Mouse (Mus musculus) liver, adult 2 months (tissue): ENCODE measurements around the gene Vgf. TPM values are rescaled to one million over a fixed set of nuclear protein-coding genes. Genes with fewer than 3 reads are reported as not detected.

ENCODE experiments used
- DNase-seq: peaks from one replicate; pipeline ENCODE4 v3.0.0-alpha.2; 2011; ENCODE audit warnings: low read depth, low spot score; ENCODE audit errors: extremely low read depth
- H3K27ac ChIP-seq: fragments of 200-500 bp; replicated peaks from 2 replicates; pipeline ENCODE4 v1.5.1; 2012; ENCODE audit warnings: low read depth, mild to moderate bottlenecking, control low read depth, inconsistent platforms, low read length; ENCODE audit not compliant: insufficient read depth
- H3K27me3 ChIP-seq: fragments of 200-500 bp; 2 replicates; pipeline ENCODE4 v1.6.1; 2012; ENCODE audit warnings: mild to moderate bottlenecking, moderate library complexity, low read length, inconsistent platforms; ENCODE audit not compliant: control insufficient read depth, insufficient read depth
- H3K36me3 ChIP-seq: fragments of 200-500 bp; 2 replicates; pipeline ENCODE4 v1.6.1; 2012; ENCODE audit warnings: low read length, inconsistent platforms; ENCODE audit not compliant: control insufficient read depth, insufficient read depth
- H3K4me1 ChIP-seq: fragments of 200-500 bp; 2 replicates; pipeline ENCODE4 v1.6.1; 2011; ENCODE audit warnings: low read length; ENCODE audit not compliant: control insufficient read depth, insufficient read depth
- H3K4me3 ChIP-seq: fragments of 200-500 bp; 2 replicates; pipeline ENCODE4 v1.5.1; 2011; ENCODE audit warnings: low read depth, mild to moderate bottlenecking, control low read depth, low read length, moderate library complexity; ENCODE audit not compliant: insufficient read depth
- H3K79me2 ChIP-seq: fragments of 200-500 bp; 2 replicates; pipeline ENCODE4 v1.6.1; 2012; ENCODE audit warnings: inconsistent platforms, mild to moderate bottlenecking, low read length, moderate library complexity; ENCODE audit not compliant: control insufficient read depth, insufficient read depth
- H3K9ac ChIP-seq: fragments of 200-500 bp; 2 replicates; pipeline ENCODE4 v1.6.1; 2012; ENCODE audit warnings: low read depth, mild to moderate bottlenecking, control low read depth, inconsistent platforms, low read length
- CTCF ChIP-seq: fragments of 200-500 bp; IDR thresholded peaks from 2 replicates; pipeline ENCODE4 v1.5.1; 2011; ENCODE audit warnings: low read depth, low read length, control low read depth
- POLR2A ChIP-seq: fragments of 200-500 bp; IDR thresholded peaks from 2 replicates; pipeline ENCODE4 v1.6.1; 2011; ENCODE audit warnings: low read length, control low read depth; ENCODE audit not compliant: insufficient read depth; ENCODE audit errors: extremely low read depth
- WGBS: fragments of 180-500 bp; shearing (Covaris S2); methylation state at CpG from one replicate; pipeline ENCODE4 v1.1.7; 2018; 5-methylcytosine and 5-hydroxymethylcytosine counted together
- polyA plus RNA-seq: library from polyadenylated mRNA; depleted of rRNA; stranded (reverse); fragments of >200 nt; gene quantifications from 2 replicates; pipeline ENCODE4 v1.2.3, GENCODE M21; 2012
- total RNA-seq: library from RNA; depleted of rRNA; stranded (reverse); fragments of >200 nt; gene quantifications from 2 replicates; pipeline ENCODE4 v1.2.3, GENCODE M21; 2014

Vgf gene
- total and polyA plus RNA-seq, 2 experiments, result not detected

DNA sequence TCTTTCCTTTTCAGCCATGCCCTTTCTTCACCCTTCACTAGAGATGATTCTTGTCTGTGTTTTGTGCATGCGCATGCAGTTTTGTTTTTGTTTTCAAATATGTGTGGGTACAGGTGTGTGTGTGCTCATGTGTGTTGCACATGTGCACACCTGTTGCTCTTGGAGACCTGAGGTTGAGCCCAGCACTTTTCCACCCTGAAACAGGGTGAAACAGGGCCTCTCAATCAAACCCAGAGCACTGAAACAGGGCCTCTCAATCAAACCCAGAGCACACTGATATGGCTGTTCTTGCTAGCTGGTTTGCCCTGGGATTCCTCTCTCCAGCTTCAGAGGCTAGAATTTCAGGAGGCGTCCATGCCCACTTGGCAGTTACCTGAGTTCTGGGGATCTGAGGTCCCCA is 25.6 kb upstream of the Vgf start:
- Histone ChIP-seq H3K27me3 (no peaks in the 10 kb centered on the region), H3K9ac (no peak overlapping the region), H3K4me3 (no peak overlapping the region), H3K36me3 (no peaks in the 10 kb centered on the region), H3K27ac (no peak overlapping the region), H3K79me2 (no peaks in the 10 kb centered on the region), H3K4me1 (no peaks in the 10 kb centered on the region)
- WGBS, result 93% methylated on average over 2 of the region's 2 CpGs
- DNase-seq, result no peak
- no peak for TF ChIP-seq POLR2A
- TF ChIP-seq CTCF, result no peak

DNA sequence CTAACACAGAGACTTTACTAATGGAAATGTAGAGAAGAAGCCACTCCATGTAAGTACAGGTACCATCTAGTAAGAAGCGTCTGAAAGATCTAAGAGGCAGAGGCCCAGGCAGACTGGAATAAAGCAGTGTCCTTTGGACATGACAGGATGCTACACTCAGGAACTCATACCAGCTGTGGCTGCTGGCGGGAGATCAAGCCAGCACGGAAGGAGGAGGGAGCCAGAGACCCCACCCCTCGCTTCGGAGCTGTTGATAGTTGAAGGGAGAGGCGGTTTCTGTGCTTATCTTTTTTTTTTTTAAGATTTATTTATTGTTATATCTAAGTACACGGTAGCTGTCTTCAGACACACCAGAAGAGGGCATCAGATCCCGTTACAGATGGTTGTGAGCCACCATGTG is 18.9 kb upstream of the Vgf start:
- Histone ChIP-seq H3K79me2 (no peaks in the 10 kb centered on the region), H3K27ac (no peak overlapping the region)

DNA sequence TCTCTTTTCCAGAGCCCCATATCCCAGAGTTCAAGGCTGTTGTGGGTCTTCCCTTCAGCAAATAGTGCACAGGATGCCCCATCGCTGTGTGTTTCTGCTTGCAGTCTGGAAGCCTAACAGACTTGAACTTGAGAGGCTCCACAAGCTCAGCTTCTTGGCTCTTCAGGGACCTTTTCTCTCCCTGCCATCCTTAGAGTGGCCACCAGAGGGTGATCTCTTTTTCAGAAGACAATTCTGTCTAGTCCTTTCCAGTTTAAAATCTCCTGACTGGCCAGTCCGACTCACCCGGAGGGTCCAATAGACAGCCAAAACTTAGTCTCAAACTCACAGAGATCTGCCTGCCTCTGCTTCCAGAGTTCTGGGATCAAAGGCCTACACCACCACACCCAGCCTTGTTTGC is 16.2 kb upstream of the Vgf start:
- WGBS, result 38% methylated on average over 3 of the region's 3 CpGs
- no peaks in the 10 kb centered on the region for H3K4me1 ChIP-seq
- DNase-seq, result peak; percentile 27
- H3K79me2 ChIP-seq, result no peaks in the 10 kb centered on the region
- no peak overlapping the region for H3K4me3 ChIP-seq
- no peak overlapping the region for H3K9ac ChIP-seq
- TF ChIP-seq POLR2A, result no peak
- TF ChIP-seq CTCF, result peak; percentile 10; the same call in 1 of the 2 replicates
- H3K36me3 ChIP-seq, result no peaks in the 10 kb centered on the region
- no peaks in the 10 kb centered on the region for H3K27me3 ChIP-seq
- no peak overlapping the region for H3K27ac ChIP-seq

More for the DNA sequence above, 18.9 kb upstream of the Vgf start:
- Histone ChIP-seq H3K9ac (no peak overlapping the region), H3K27me3 (no peaks in the 10 kb centered on the region), H3K4me1 (no peaks in the 10 kb centered on the region), H3K4me3 (no peak overlapping the region), H3K36me3 (no peaks in the 10 kb centered on the region)
- DNase-seq, result no peak
- 48% methylated on average over 8 of the region's 8 CpGs for WGBS
- TF ChIP-seq CTCF, result no peak
- TF ChIP-seq POLR2A, result no peak

DNA sequence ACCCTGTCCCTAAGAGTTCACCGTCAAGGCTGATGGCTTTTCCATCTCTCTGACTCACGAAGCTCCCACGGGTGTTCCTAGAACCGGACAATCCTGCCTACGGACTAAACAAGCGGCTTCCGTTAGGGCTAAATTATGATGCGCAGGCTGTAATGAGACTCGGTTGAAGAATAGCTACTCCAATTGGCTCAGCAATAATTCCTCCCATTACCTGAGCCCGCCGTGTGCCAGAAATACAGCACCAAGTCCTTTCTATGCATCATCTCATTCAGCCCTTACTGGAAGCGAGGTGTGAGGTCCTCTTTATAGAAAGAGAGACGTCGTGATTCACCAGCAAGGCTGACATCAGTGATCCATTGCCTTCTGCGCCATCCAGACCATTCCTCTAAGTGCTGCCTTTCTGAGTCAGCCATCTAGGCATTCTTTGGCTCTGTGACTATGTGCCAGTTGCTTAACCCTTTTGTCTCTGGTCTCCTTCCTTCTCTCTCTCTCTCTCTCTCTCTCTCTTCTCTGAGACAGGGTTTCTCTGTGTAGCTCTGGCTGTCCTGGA is 13.7 kb upstream of the Vgf start:
- H3K27me3 ChIP-seq, result no peaks in the 10 kb centered on the region
- no peaks in the 10 kb centered on the region for H3K4me1 ChIP-seq
- H3K9ac ChIP-seq, result no peak overlapping the region
- no peaks in the 10 kb centered on the region for H3K36me3 ChIP-seq
- DNase-seq, result no peak
- WGBS, result 83% methylated on average over 15 of the region's 15 CpGs
- no peaks in the 10 kb centered on the region for H3K79me2 ChIP-seq
- TF ChIP-seq CTCF (no peak), POLR2A (no peak)
- H3K4me3 ChIP-seq, result no peak overlapping the region
- no peak overlapping the region for H3K27ac ChIP-seq

DNA sequence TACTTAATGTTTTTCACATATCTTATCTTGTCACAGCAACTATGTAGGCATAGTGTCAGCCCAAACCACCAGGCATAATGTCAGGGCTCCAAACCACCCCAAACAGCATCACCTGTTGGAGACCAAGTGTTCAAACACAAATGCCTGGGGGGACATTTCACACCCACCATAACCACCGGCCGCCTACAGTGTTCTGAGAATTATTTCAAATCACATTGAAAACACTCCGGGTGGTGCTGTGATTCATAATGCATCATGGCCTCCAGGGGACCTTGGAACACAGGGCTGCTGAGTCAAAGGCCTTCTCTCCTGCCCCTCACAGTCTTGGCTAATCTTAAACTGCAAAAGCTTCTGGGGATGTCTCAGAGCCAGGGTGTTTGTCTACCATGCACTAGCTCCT is 10.3 kb upstream of the Vgf start:
- no peaks in the 10 kb centered on the region for H3K27me3 ChIP-seq
- H3K27ac ChIP-seq, result no peak overlapping the region
- no peaks in the 10 kb centered on the region for H3K4me1 ChIP-seq
- no peak overlapping the region for H3K9ac ChIP-seq
- 90% methylated on average over 3 of the region's 3 CpGs for WGBS
- H3K79me2 ChIP-seq, result no peaks in the 10 kb centered on the region
- TF ChIP-seq POLR2A (no peak), CTCF (no peak)
- no peaks in the 10 kb centered on the region for H3K36me3 ChIP-seq
- no peak for DNase-seq
- no peak overlapping the region for H3K4me3 ChIP-seq

DNA sequence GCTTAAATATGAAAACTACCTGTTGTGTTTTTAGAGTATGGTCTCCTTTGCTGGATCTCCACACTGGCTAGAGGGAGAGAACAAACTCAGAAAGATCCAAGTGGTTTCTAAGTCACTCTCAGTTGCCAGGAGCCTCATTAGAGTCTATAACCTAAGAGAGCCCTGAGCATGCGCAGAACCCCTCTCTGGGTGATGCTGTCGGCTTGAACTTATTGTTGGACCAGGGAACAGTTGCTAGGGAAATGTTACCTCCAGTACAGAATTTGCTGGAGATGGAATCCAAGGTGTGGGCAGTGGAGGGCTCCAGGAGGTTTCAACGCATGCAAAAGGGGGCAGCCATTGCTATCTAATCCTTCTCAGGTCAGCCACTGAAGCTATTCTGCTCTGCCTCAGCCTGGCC is 1.9 kb upstream of the Vgf start:
- H3K36me3 ChIP-seq, result no peaks in the 10 kb centered on the region
- no peak overlapping the region for H3K9ac ChIP-seq
- no peak overlapping the region for H3K4me3 ChIP-seq
- 64% methylated on average over 3 of the region's 3 CpGs for WGBS
- TF ChIP-seq POLR2A (no peak), CTCF (no peak)
- peaks cover 6% of the 10 kb centered on the region for H3K27me3 ChIP-seq
- no peaks in the 10 kb centered on the region for H3K79me2 ChIP-seq
- H3K4me1 ChIP-seq, result no peaks in the 10 kb centered on the region
- no peak overlapping the region for H3K27ac ChIP-seq
- DNase-seq, result no peak
